Mouse (Mus musculus) myocyte (in vitro differentiated cells): ENCODE data around the gene Tbca. TPM values are rescaled to one million over a fixed set of nuclear protein-coding genes. Genes with fewer than 3 reads are reported as not detected.
A peak's percentile ranks its signal among the peaks of the same experiment; 100 is the strongest.

Experiments used
- H3K27me3 ChIP-seq: one replicate; pipeline ENCODE4 v1.6.1; 2011; ENCODE audit not compliant: control insufficient read depth, insufficient read depth, insufficient read length
- H3K36me3 ChIP-seq: one replicate; pipeline ENCODE4 v1.6.1; 2011; ENCODE audit not compliant: control insufficient read depth, insufficient read depth
- H3K4me2 ChIP-seq: one replicate; pipeline ENCODE4 v1.6.1; 2011; ENCODE audit warnings: low read depth, control low read depth
- H3K4me3 ChIP-seq: one replicate; pipeline ENCODE4 v1.5.1; 2011; ENCODE audit warnings: mild to moderate bottlenecking, control low read depth, moderate library complexity
- H3K79me2 ChIP-seq: one replicate; pipeline ENCODE4 v1.6.1; 2011; ENCODE audit not compliant: control insufficient read depth, insufficient read depth
- H3ac ChIP-seq: one replicate; pipeline ENCODE4 v1.6.1; 2011; ENCODE audit not compliant: control insufficient read depth, insufficient read length
- CEBPB ChIP-seq: IDR thresholded peaks from 2 replicates; pipeline ENCODE4 v1.6.1; 2011; ENCODE audit warnings: mild to moderate bottlenecking, moderate library complexity; ENCODE audit not compliant: poor library complexity, insufficient read depth, severe bottlenecking
- E2F4 ChIP-seq: IDR thresholded peaks from one replicate; pipeline ENCODE4 v1.6.1; 2011; ENCODE audit warnings: mild to moderate bottlenecking, control low read depth, moderate library complexity; ENCODE audit not compliant: insufficient read depth
- MAX ChIP-seq: IDR thresholded peaks from one replicate; pipeline ENCODE4 v1.6.1; 2011; ENCODE audit warnings: low read depth, mild to moderate bottlenecking, control low read depth
- MYOD1 ChIP-seq, 3 experiments: IDR thresholded peaks; one replicate each; pipeline ENCODE4 v1.6.1; 2011; ENCODE audit warnings: control low read depth in 2 of 3, low read depth in 2 of 3, mild to moderate bottlenecking in 2 of 3, moderate library complexity in 1 of 3; ENCODE audit not compliant: insufficient read length in 2 of 3, control insufficient read depth in 1 of 3
- MYOG ChIP-seq, 3 experiments: IDR thresholded peaks; one replicate each; pipeline ENCODE4 v1.6.1; 2011; ENCODE audit warnings: control low read depth in 2 of 3, low read depth in 2 of 3, mild to moderate bottlenecking in 2 of 3; ENCODE audit not compliant: insufficient read length in 2 of 3, control insufficient read depth in 1 of 3, insufficient read depth in 1 of 3
- POLR2A ChIP-seq: IDR thresholded peaks from one replicate; pipeline ENCODE4 v1.6.1; 2011; ENCODE audit warnings: low read depth, mild to moderate bottlenecking, control low read depth, moderate library complexity; ENCODE audit not compliant: insufficient read length
- POLR2AphosphoS2 ChIP-seq: IDR thresholded peaks from one replicate; pipeline ENCODE4 v1.6.1; 2011; ENCODE audit warnings: low read depth, control low read depth; ENCODE audit not compliant: insufficient read length
- REST ChIP-seq: IDR thresholded peaks from one replicate; pipeline ENCODE4 v1.6.1; 2011; ENCODE audit warnings: mild to moderate bottlenecking, control low read depth, moderate library complexity; ENCODE audit not compliant: insufficient read depth, insufficient read length
- SRF ChIP-seq: IDR thresholded peaks from one replicate; pipeline ENCODE4 v1.6.1; 2011; ENCODE audit warnings: low read depth; ENCODE audit not compliant: control insufficient read depth, insufficient read length
- TCF12 ChIP-seq: IDR thresholded peaks from one replicate; pipeline ENCODE4 v1.6.1; 2011; ENCODE audit warnings: mild to moderate bottlenecking, control low read depth; ENCODE audit not compliant: poor library complexity, insufficient read depth, severe bottlenecking
- TCF3 ChIP-seq: IDR thresholded peaks from one replicate; pipeline ENCODE4 v1.6.1; 2011; ENCODE audit warnings: low read depth, control low read depth; ENCODE audit not compliant: insufficient read length
- USF1 ChIP-seq: IDR thresholded peaks from one replicate; pipeline ENCODE4 v1.6.1; 2011; ENCODE audit warnings: low read depth, mild to moderate bottlenecking, control low read depth, moderate library complexity
- polyA plus RNA-seq: library from polyadenylated mRNA; unstranded; fragments of >200 nt; fragmentation: generic; extraction: Trizol; gene quantifications from one replicate; pipeline ENCODE4 v1.2.1, GENCODE M21; 2012; ENCODE audit warnings: missing spikeins

Tbca gene
- polyA plus RNA-seq, 1 experiment, result 253 TPM

DNA sequence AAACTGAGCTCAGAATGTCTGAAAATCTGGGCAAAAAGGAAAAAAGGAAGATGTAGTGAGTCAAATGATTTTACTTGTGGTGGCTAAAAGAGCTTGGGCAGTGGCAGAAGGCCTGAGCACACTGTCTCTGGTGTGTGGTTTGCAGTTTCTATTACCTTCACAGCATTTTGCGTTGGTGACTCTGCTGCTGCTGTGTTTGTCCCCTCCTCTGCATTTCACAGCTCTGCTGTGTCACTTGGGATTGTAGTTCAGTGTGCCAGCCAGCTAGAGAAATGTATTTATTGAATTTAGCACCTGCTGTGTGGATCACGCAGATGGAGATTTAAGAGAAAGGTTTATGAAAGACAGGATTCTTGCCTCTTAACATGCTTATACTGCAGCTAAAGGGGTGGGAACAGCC is 1.8 kb upstream of the Tbca start:
- Histone ChIP-seq H3K4me2 (no peak overlapping the region), H3K79me2 (peaks cover 27% of the 10 kb centered on the region), H3K4me3 (no peak overlapping the region), H3ac (no peak overlapping the region), H3K36me3 (no peaks in the 10 kb centered on the region), H3K27me3 (no peaks in the 10 kb centered on the region)
- no peak for TF ChIP-seq CEBPB
- no peak for TF ChIP-seq POLR2A
- no peak for TF ChIP-seq MYOD1 (IDR thresholded peaks at IDR 0.05; ENCODE audit: control insufficient read depth in 1 of 3, insufficient read length in 2 of 3, low read depth in 2 of 3)

GRCm38 (mm10) chr13:94794689-94795088 is 6.0 kb downstream of the Tbca start:
- Histone ChIP-seq H3K4me2 (no peak overlapping the region), H3K27me3 (no peaks in the 10 kb centered on the region), H3K79me2 (peaks cover 98% of the 10 kb centered on the region), H3K4me3 (no peak overlapping the region), H3ac (no peak overlapping the region), H3K36me3 (no peaks in the 10 kb centered on the region)
- no peak for TF ChIP-seq MYOD1 (IDR thresholded peaks at IDR 0.05; ENCODE audit: control insufficient read depth in 1 of 3, insufficient read length in 2 of 3, low read depth in 2 of 3)
- no peak for TF ChIP-seq MAX
- TF ChIP-seq POLR2A, result no peak
- TF ChIP-seq CEBPB, result no peak
- TF ChIP-seq POLR2AphosphoS2, result no peak
- no peak for TF ChIP-seq REST
- no peak for TF ChIP-seq MYOG (IDR thresholded peaks at IDR 0.05; ENCODE audit: control insufficient read depth in 1 of 3, insufficient read depth in 1 of 3, insufficient read length in 2 of 3, low read depth in 2 of 3)
- no peak for TF ChIP-seq TCF3
- no peak for TF ChIP-seq USF1
- no peak for TF ChIP-seq SRF
- TF ChIP-seq TCF12, result no peak
- TF ChIP-seq E2F4, result no peak

GRCm38 (mm10) chr13:94803480-94804057 is 14.9 kb downstream of the Tbca start:
- Histone ChIP-seq H3K36me3 (no peaks in the 10 kb centered on the region), H3K4me2 (no peak overlapping the region), H3K4me3 (no peak overlapping the region), H3K27me3 (no peaks in the 10 kb centered on the region), H3K79me2 (peaks cover 84% of the 10 kb centered on the region), H3ac (no peak overlapping the region)
- TF ChIP-seq POLR2A (no peak), MAX (no peak), REST (no peak), MYOD1 (IDR thresholded peaks at IDR 0.05; ENCODE audit: control insufficient read depth in 1 of 3, insufficient read length in 2 of 3, low read depth in 2 of 3) (no peak), MYOG (IDR thresholded peaks at IDR 0.05; ENCODE audit: control insufficient read depth in 1 of 3, insufficient read depth in 1 of 3, insufficient read length in 2 of 3, low read depth in 2 of 3) (no peak), POLR2AphosphoS2 (no peak), SRF (no peak), E2F4 (no peak), TCF12 (no peak)

- Histone ChIP-seq H3ac (no peak overlapping the region), H3K27me3 (no peaks in the 10 kb centered on the region), H3K4me3 (no peak overlapping the region), H3K36me3 (no peaks in the 10 kb centered on the region), H3K4me2 (peak overlapping the region; percentile 35), H3K79me2 (peaks cover 76% of the 10 kb centered on the region)
- TF ChIP-seq USF1 (no peak), SRF (no peak), POLR2A (no peak), CEBPB (no peak), TCF12 (no peak)
These were observed 17.8 kb downstream of the Tbca start for GRCm38 (mm10) chr13:94806315-94807179.

- no peak overlapping the region for H3ac ChIP-seq
- TF ChIP-seq MYOD1 (IDR thresholded peaks at IDR 0.05; ENCODE audit: control insufficient read depth in 1 of 3, insufficient read length in 2 of 3, low read depth in 2 of 3), result no peak
- no peak for TF ChIP-seq SRF
- no peak for TF ChIP-seq CEBPB
- no peak for TF ChIP-seq POLR2A
- no peak for TF ChIP-seq MYOG (IDR thresholded peaks at IDR 0.05; ENCODE audit: control insufficient read depth in 1 of 3, insufficient read depth in 1 of 3, insufficient read length in 2 of 3, low read depth in 2 of 3)
- TF ChIP-seq USF1, result no peak
- TF ChIP-seq REST, result no peak
These were observed 19.9 kb downstream of the Tbca start for GRCm38 (mm10) chr13:94808596-94808995.

More at GRCm38 (mm10) chr13:94808596-94808995, 19.9 kb downstream of the Tbca start:
- Histone ChIP-seq H3K4me3 (no peak overlapping the region), H3K4me2 (peak overlapping the region; percentile 18), H3K36me3 (no peaks in the 10 kb centered on the region), H3K27me3 (no peaks in the 10 kb centered on the region), H3K79me2 (peaks cover 77% of the 10 kb centered on the region)
